Mouse (Mus musculus): Measurements from ENCODE around the gene Mtg2. TPM values are rescaled to one million over a fixed set of nuclear protein-coding genes. Genes with fewer than 3 reads are reported as not detected.
A peak's percentile ranks its signal among the peaks of the same experiment; 100 is the strongest.

Gene Mtg2
- total and polyA plus RNA-seq, 2 experiments from 2014 or later = 17.2 to 23.9 TPM

GRCm38 (mm10) chr2:180090285-180090684 is 19.9 kb downstream of the Mtg2 start:
- ATAC-seq = no peak
- no peaks in the 10 kb centered on the region for H3K27me3 ChIP-seq (ENCODE audit: insufficient read depth, low read length)
- no peak overlapping the region for H3K27ac ChIP-seq
- WGBS = 72% methylated on average over 11 of the region's 11 CpGs
- H3K4me1 ChIP-seq (ENCODE audit: insufficient read depth, low read length) = no peaks in the 10 kb centered on the region
- no peak for TF ChIP-seq CTCF (IDR thresholded peaks at IDR 0.05; ENCODE audit: low read depth)
- no peak for DNase-seq (ENCODE audit: low spot score)
- no peak overlapping the region for H3K4me3 ChIP-seq (ENCODE audit: low read length)
- H3K36me3 ChIP-seq (ENCODE audit: insufficient read depth, low read length) = peaks cover 5% of the 10 kb centered on the region; the same call in 1 of the 2 replicates
- no peak overlapping the region for H3K4me2 ChIP-seq (ENCODE audit: low read depth, low read length)
- H3K9ac ChIP-seq (replicated peaks; ENCODE audit: low read length) = no peak overlapping the region
- no peaks in the 10 kb centered on the region for H3K9me3 ChIP-seq (ENCODE audit: low read length)

- no peaks in the 10 kb centered on the region for H3K27me3 ChIP-seq (ENCODE audit: insufficient read depth, low read length)
- H3K9ac ChIP-seq (replicated peaks; ENCODE audit: low read length) = no peak overlapping the region
- no peak overlapping the region for H3K27ac ChIP-seq
- ATAC-seq (0 out of 2 replicates have a peak, but pooled peaks have one; percentile 21), DNase-seq (ENCODE audit: low spot score) (no peak)
- no peaks in the 10 kb centered on the region for H3K4me1 ChIP-seq (ENCODE audit: insufficient read depth, low read length)
- TF ChIP-seq CTCF (IDR thresholded peaks at IDR 0.05; ENCODE audit: low read depth) = no peak
- no peaks in the 10 kb centered on the region for H3K36me3 ChIP-seq (ENCODE audit: insufficient read depth, low read length)
- 28% methylated on average over 5 of the region's 5 CpGs for WGBS
- H3K4me3 ChIP-seq (ENCODE audit: low read length) = no peak overlapping the region
- no peaks in the 10 kb centered on the region for H3K9me3 ChIP-seq (ENCODE audit: low read length)
- no peak overlapping the region for H3K4me2 ChIP-seq (ENCODE audit: low read depth, low read length)
Measured at GRCm38 (mm10) chr2:180095711-180096110, 25.3 kb downstream of the Mtg2 start.

- TF ChIP-seq CTCF (IDR thresholded peaks at IDR 0.05; ENCODE audit: low read depth) = no peak
- Histone ChIP-seq H3K9me3 (ENCODE audit: low read length) (no peaks in the 10 kb centered on the region), H3K4me1 (ENCODE audit: insufficient read depth, low read length) (no peaks in the 10 kb centered on the region), H3K27me3 (ENCODE audit: insufficient read depth, low read length) (no peaks in the 10 kb centered on the region), H3K9ac (replicated peaks; ENCODE audit: low read length) (no peak overlapping the region), H3K36me3 (ENCODE audit: insufficient read depth, low read length) (no peaks in the 10 kb centered on the region), H3K4me3 (ENCODE audit: low read length) (no peak overlapping the region), H3K27ac (no peak overlapping the region), H3K4me2 (ENCODE audit: low read depth, low read length) (no peak overlapping the region)
- DNase-seq (ENCODE audit: low spot score) (no peak), ATAC-seq (peak; percentile 27; the same call in 1 of the 2 replicates)
- WGBS = 34% methylated on average over 3 of the region's 3 CpGs
Measured at GRCm38 (mm10) chr2:180097585-180097984, 27.2 kb downstream of the Mtg2 start.

- 47% methylated on average over 5 of the region's 5 CpGs for WGBS
Measured at GRCm38 (mm10) chr2:180098167-180098566, 27.8 kb downstream of the Mtg2 start.

GRCm38 (mm10) chr2:180099529-180099928 is 29.1 kb downstream of the Mtg2 start:
- no peak overlapping the region for H3K9ac ChIP-seq (replicated peaks; ENCODE audit: low read length)

More at GRCm38 (mm10) chr2:180098167-180098566, 27.8 kb downstream of the Mtg2 start:
- no peaks in the 10 kb centered on the region for H3K36me3 ChIP-seq (ENCODE audit: insufficient read depth, low read length)
- no peaks in the 10 kb centered on the region for H3K9me3 ChIP-seq (ENCODE audit: low read length)
- TF ChIP-seq CTCF (IDR thresholded peaks at IDR 0.05; ENCODE audit: low read depth) = peak; percentile 27; the same call in 1 of the 2 replicates
- no peak overlapping the region for H3K27ac ChIP-seq
- ATAC-seq (peak; percentile 8; the same call in 1 of the 2 replicates), DNase-seq (ENCODE audit: low spot score) (no peak)
- H3K4me2 ChIP-seq (ENCODE audit: low read depth, low read length) = no peak overlapping the region
- H3K4me1 ChIP-seq (ENCODE audit: insufficient read depth, low read length) = peaks cover 4% of the 10 kb centered on the region; the same call in 1 of the 2 replicates
- H3K27me3 ChIP-seq (ENCODE audit: insufficient read depth, low read length) = no peaks in the 10 kb centered on the region
- H3K4me3 ChIP-seq (ENCODE audit: low read length) = no peak overlapping the region
- H3K9ac ChIP-seq (replicated peaks; ENCODE audit: low read length) = no peak overlapping the region

GRCm38 (mm10) chr2:180103151-180103977 is 33.0 kb downstream of the Mtg2 start:
- ATAC-seq (0 out of 2 replicates have a peak, but pooled peaks have one; percentile 10), DNase-seq (ENCODE audit: low spot score) (peak; percentile 51)
- Histone ChIP-seq H3K27ac (no peak overlapping the region), H3K4me2 (ENCODE audit: low read depth, low read length) (peak overlapping the region; percentile 94), H3K9ac (replicated peaks; ENCODE audit: low read length) (peak overlapping the region; percentile 48), H3K9me3 (ENCODE audit: low read length) (no peaks in the 10 kb centered on the region), H3K4me3 (ENCODE audit: low read length) (peak overlapping the region; percentile 57), H3K4me1 (ENCODE audit: insufficient read depth, low read length) (peaks cover 7% of the 10 kb centered on the region; the same call in 1 of the 2 replicates), H3K36me3 (ENCODE audit: insufficient read depth, low read length) (no peaks in the 10 kb centered on the region), H3K27me3 (ENCODE audit: insufficient read depth, low read length) (peaks cover 6% of the 10 kb centered on the region; the same call in 1 of the 2 replicates)
- TF ChIP-seq CTCF (IDR thresholded peaks at IDR 0.05; ENCODE audit: low read depth) = no peak
- WGBS = under 1% methylated on average over 56 of the region's 57 CpGs

More at GRCm38 (mm10) chr2:180099529-180099928, 29.1 kb downstream of the Mtg2 start:
- WGBS = 15% methylated on average over 15 of the region's 15 CpGs
- Histone ChIP-seq H3K27me3 (ENCODE audit: insufficient read depth, low read length) (peaks cover 2% of the 10 kb centered on the region; the same call in 1 of the 2 replicates), H3K36me3 (ENCODE audit: insufficient read depth, low read length) (no peaks in the 10 kb centered on the region), H3K4me3 (ENCODE audit: low read length) (no peak overlapping the region), H3K4me1 (ENCODE audit: insufficient read depth, low read length) (peaks cover 7% of the 10 kb centered on the region; the same call in 1 of the 2 replicates), H3K9me3 (ENCODE audit: low read length) (no peaks in the 10 kb centered on the region), H3K4me2 (ENCODE audit: low read depth, low read length) (no peak overlapping the region), H3K27ac (no peak overlapping the region)
- no peak for ATAC-seq
- TF ChIP-seq CTCF (IDR thresholded peaks at IDR 0.05; ENCODE audit: low read depth) = no peak
- no peak for DNase-seq (ENCODE audit: low spot score)

Measured in hindbrain, postnatal 0 days (tissue).